Mouse (Mus musculus) intestine, embryonic 15.5 days (tissue): ENCODE measurements around the gene Gspt2. TPM values are rescaled to one million over a fixed set of nuclear protein-coding genes. Genes with fewer than 3 reads are reported as not detected.
A peak's percentile ranks its signal among the peaks of the same experiment; 100 is the strongest.
"Not testable (repeated sequence)": the region's sequence is repeated elsewhere in the genome, so short reads cannot be mapped to it uniquely, and the experiment has no call there.

ENCODE experiments used
- ATAC-seq: fragments of 200-750 bp; cut with Nextera tagmentation; 2 replicates; pipeline ENCODE4 v1.8.0; 2017; ENCODE audit warnings: moderate TSS enrichment, moderate library complexity
- H3K27ac ChIP-seq: fragments of 300-500 bp; sonication (generic); 2 replicates; pipeline ENCODE4 v1.5.1; 2015; ENCODE audit warnings: mild to moderate bottlenecking, inconsistent platforms
- H3K27me3 ChIP-seq: fragments of 300-500 bp; sonication (generic); replicated peaks from 2 replicates; pipeline ENCODE4 v1.6.1; 2015; ENCODE audit warnings: inconsistent platforms
- H3K36me3 ChIP-seq: fragments of 300-500 bp; sonication (generic); 2 replicates; pipeline ENCODE4 v1.6.1; 2015; ENCODE audit warnings: inconsistent platforms
- H3K4me1 ChIP-seq: fragments of 300-500 bp; sonication (generic); replicated peaks from 2 replicates; pipeline ENCODE4 v1.6.1; 2015; ENCODE audit warnings: inconsistent platforms
- H3K4me2 ChIP-seq: fragments of 300-500 bp; sonication (generic); replicated peaks from 2 replicates; pipeline ENCODE4 v1.6.1; 2015; ENCODE audit warnings: mild to moderate bottlenecking, inconsistent platforms
- H3K4me3 ChIP-seq: fragments of 300-500 bp; sonication (generic); replicated peaks from 2 replicates; pipeline ENCODE4 v1.5.1; 2015; ENCODE audit warnings: inconsistent platforms
- H3K9ac ChIP-seq: fragments of 300-500 bp; sonication (generic); 2 replicates; pipeline ENCODE4 v1.6.1; 2015; ENCODE audit warnings: inconsistent platforms
- H3K9me3 ChIP-seq: fragments of 300-500 bp; sonication (generic); 2 replicates; pipeline ENCODE4 v1.6.1; 2016; ENCODE audit warnings: inconsistent platforms
- WGBS: fragments of 180-500 bp; shearing (Covaris S2); methylation state at CpG from one replicate; pipeline ENCODE4 v1.1.7; 2015; 5-methylcytosine and 5-hydroxymethylcytosine counted together
- polyA plus RNA-seq: library from polyadenylated mRNA; unstranded; fragments of >200 nt; fragmentation: Nextera tagmentation; extraction: Ambion mirVana; gene quantifications from 2 replicates; pipeline ENCODE4 v1.2.1, GENCODE M21; 2015

Gspt2 gene
- polyA plus RNA-seq = 3.5 and 4.6 TPM in 2 replicates

DNA sequence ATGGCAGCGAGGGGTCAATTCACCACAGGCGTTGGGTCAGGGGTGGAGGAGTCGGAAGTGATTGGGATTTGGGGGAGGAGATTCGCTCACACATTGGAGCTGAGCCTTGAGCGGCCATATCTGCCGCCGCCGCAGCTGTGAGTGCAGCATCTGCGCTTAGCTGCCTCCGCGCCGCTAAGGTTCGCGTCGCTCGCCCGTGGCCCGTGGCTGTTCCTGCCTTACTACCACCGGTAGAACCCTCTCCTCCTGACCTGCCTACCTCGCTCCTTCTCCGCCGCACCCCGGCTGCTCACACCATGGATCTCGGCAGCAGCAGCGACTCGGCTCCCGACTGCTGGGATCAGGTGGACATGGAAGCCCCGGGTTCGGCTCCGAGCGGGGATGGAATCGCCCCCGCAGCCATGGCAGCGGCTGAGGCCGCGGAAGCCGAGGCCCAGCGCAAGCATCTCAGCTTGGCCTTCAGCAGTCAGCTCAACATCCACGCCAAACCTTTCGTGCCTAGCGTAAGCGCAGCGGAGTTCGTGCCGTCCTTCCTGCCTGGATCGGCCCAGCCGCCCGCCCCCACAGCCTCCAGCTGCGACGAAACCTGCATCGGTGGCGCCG is at the start of gene Gspt2:
Gene Gspt2 (plus strand): TSS at position 109 of the 603 bp plus-strand sequence.
- H3K4me2 ChIP-seq = peak within 1 kb of the TSS; percentile 62
- H3K9ac ChIP-seq = peak within 1 kb of the TSS; percentile 56
- H3K9me3 ChIP-seq = no peaks in the 10 kb centered on the region
- 19% methylated on average over 53 of the region's 53 CpGs for WGBS
- H3K27ac ChIP-seq = no peak within 1 kb of the TSS
- peak; percentile 85 for ATAC-seq
- no peaks in the 10 kb centered on the region for H3K4me1 ChIP-seq
- no peaks in the 10 kb centered on the region for H3K36me3 ChIP-seq
- peaks cover 5% of the 10 kb centered on the region; the same call in 1 of the 2 replicates for H3K27me3 ChIP-seq
- H3K4me3 ChIP-seq = peak within 1 kb of the TSS; percentile 59

DNA sequence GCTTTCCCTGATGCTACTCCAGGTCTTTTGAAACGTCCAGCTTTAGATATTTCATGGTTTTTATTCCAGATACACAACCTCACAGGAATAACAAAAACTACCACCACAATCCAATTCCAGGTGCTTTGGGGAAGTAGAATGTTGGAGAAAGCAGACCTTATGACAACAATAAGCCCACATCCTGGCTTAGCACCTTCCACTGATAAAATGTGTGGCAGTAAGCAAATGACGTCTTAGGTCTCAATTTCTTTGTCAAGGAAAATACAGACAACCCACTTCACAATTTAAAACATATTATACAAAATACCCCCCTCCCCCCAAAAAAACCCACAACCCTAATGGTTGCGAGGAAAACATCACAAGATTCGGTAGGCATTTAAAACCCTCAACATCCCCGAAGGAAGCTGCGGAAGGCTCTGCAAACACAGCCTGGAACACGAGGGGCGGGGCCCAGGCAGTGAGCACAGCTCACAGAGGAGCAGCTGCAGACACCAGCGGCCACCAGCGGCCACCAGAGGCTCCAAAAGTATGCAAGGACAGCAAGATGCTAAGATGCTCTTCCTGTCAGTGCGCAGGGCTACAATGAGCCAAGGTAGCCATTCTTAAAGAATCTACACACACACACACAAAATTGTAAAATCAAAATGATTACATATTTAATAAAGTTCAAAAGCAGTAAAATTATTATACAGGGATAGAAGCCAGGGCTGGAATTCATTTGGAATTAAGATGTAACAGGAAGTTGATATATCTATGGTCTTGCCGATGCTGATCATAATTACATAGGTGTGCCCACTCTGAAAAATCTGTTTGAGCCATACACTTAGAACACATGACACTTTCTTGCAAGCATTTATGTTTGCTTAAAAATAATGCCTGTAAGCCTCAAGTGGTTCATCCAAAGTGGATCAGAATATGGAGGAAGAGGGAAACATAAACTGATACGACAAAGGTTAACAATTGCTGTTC is 10.8 kb upstream of the Gspt2 start:
- 28% methylated on average over 13 of the region's 13 CpGs for WGBS
- peak; percentile 82 for ATAC-seq
- no peak overlapping the region for H3K4me3 ChIP-seq
- H3K9ac ChIP-seq = no peak overlapping the region
- H3K27me3 ChIP-seq = 0 out of 2 replicates have a peak, but pooled peaks cover 4% of the 10 kb centered on the region
- H3K27ac ChIP-seq = no peak overlapping the region
- H3K4me1 ChIP-seq = no peaks in the 10 kb centered on the region
- H3K36me3 ChIP-seq = no peaks in the 10 kb centered on the region
- H3K4me2 ChIP-seq = peak overlapping the region; percentile 26; the same call in 1 of the 2 replicates
- no peaks in the 10 kb centered on the region for H3K9me3 ChIP-seq

DNA sequence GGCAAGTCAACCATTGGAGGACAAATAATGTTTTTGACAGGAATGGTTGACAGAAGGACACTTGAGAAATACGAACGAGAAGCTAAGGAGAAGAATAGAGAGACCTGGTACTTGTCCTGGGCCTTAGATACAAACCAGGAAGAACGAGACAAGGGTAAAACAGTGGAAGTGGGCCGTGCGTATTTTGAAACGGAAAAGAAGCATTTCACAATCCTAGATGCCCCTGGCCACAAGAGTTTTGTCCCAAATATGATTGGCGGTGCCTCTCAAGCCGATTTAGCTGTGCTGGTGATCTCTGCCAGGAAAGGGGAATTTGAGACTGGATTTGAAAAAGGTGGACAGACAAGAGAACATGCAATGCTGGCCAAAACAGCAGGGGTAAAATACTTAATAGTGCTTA is 1.0 kb downstream of the Gspt2 start:
- Histone ChIP-seq H3K9ac (no peak overlapping the region), H3K4me1 (no peaks in the 10 kb centered on the region), H3K4me3 (peak overlapping the region; percentile 59; the same call in 1 of the 2 replicates), H3K4me2 (peak overlapping the region; percentile 62), H3K27me3 (peaks cover 5% of the 10 kb centered on the region; the same call in 1 of the 2 replicates), H3K27ac (no peak overlapping the region), H3K9me3 (no peaks in the 10 kb centered on the region), H3K36me3 (no peaks in the 10 kb centered on the region)
- ATAC-seq = no peak
- WGBS = 72% methylated on average over 8 of the region's 8 CpGs

DNA sequence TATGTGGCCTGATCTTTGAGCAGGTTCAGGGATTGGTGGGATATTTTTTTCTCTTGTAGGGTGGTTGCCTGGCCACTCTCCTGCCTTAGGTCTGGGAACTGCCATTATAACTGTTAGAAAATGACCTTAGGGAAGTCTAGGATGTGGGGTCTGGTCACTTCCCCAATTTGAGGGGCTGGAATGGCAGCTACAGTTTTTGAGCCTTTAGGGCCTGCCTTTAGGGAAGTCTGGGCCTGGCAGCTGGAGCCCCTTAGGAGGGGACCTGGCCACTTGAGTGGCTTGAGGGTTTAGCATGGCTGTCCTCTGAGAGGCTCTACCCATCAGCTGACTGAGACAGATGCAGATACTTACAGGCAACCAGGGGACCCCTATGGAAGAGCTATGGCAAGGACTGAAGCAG is 12.7 kb downstream of the Gspt2 start:
- H3K36me3 ChIP-seq = no peaks in the 10 kb centered on the region
- no peaks in the 10 kb centered on the region for H3K27me3 ChIP-seq
- no peak overlapping the region for H3K4me2 ChIP-seq
- no peak overlapping the region for H3K9ac ChIP-seq
- no peaks in the 10 kb centered on the region for H3K9me3 ChIP-seq
- H3K4me1 ChIP-seq = no peaks in the 10 kb centered on the region
- H3K4me3 ChIP-seq = no peak overlapping the region
- no peak for ATAC-seq
- H3K27ac ChIP-seq = no peak overlapping the region

DNA sequence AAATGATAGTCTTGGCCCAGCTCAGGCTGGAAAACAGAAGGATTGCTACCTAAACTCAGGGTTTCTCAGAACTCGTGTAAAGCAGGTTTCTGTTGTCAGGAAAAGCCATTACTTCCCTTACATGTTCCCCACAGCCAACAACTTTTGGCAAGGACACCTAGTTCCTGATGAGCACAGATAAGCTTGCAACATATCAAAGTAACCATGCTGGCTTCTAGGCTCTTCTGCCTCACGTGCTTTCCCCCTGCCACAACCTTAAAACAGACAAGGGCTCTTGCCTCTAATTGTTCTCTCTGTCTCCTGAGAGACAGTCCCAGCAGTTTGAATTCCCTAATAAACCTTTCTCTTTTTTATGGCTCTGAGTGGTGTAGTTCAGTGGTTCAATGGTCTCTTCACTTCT is 21.9 kb downstream of the Gspt2 start:
- Histone ChIP-seq H3K4me3 (no peak overlapping the region), H3K4me2 (no peak overlapping the region), H3K36me3 (no peaks in the 10 kb centered on the region), H3K27ac (no peak overlapping the region), H3K27me3 (no peaks in the 10 kb centered on the region; the same call in 1 of the 2 replicates), H3K9me3 (no peaks in the 10 kb centered on the region), H3K9ac (no peak overlapping the region), H3K4me1 (no peaks in the 10 kb centered on the region)
- ATAC-seq = no peak
- WGBS = 55% methylated on average over 2 of the region's 2 CpGs

DNA sequence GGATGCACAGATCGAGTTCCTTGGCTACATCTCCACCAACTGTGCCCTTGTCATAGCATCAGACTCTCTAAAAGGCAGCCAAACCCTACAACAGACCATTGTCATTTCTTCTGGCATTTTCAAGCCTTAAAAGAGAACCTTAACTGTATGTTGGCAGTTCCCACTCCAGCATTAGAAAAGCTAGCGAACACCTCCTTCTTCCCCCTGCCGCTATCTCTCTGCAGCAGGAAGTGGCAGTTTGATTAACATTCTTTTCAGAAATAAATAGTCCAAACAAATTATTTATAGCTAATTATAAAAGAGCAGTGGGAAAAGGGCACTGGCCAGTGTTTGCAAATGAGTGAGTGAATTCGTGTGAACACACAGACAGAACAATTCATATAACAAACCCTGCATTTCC is 34.9 kb downstream of the Gspt2 start:
- Histone ChIP-seq H3K4me2 (no peak overlapping the region), H3K4me1 (no peaks in the 10 kb centered on the region), H3K27me3 (no peaks in the 10 kb centered on the region), H3K9ac (no peak overlapping the region), H3K4me3 (no peak overlapping the region), H3K36me3 (no peaks in the 10 kb centered on the region), H3K9me3 (no peaks in the 10 kb centered on the region), H3K27ac (no peak overlapping the region)
- ATAC-seq = no peak
- WGBS = 72% methylated on average over 4 of the region's 4 CpGs

DNA sequence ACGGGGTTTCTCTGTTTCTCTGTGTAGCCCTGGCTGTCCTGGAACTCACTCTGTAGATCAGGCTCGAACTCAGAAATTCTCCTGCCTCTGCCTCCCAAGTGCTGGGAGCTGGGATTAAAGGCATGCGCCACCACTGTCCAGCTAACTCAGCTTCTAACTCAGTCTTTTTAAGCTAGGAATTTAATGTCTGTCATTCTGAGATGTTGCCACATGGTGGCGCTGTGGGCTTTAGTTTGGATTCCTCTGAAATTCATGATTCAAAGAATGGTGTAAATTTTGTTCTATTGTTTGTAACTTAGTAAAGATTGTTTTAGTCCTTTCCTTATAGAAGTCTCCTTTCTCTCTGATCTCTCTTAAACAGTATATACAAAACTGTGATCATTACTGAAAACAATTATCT is 39.1 kb downstream of the Gspt2 start:
- Histone ChIP-seq H3K36me3 (no peaks in the 10 kb centered on the region), H3K4me1 (no peaks in the 10 kb centered on the region), H3K4me3 (no peak overlapping the region), H3K9me3 (no peaks in the 10 kb centered on the region), H3K4me2 (no peak overlapping the region), H3K27me3 (no peaks in the 10 kb centered on the region), H3K9ac (no peak overlapping the region), H3K27ac (no peak overlapping the region)
- WGBS = 44% methylated on average over 4 of the region's 4 CpGs
- ATAC-seq = no peak

DNA sequence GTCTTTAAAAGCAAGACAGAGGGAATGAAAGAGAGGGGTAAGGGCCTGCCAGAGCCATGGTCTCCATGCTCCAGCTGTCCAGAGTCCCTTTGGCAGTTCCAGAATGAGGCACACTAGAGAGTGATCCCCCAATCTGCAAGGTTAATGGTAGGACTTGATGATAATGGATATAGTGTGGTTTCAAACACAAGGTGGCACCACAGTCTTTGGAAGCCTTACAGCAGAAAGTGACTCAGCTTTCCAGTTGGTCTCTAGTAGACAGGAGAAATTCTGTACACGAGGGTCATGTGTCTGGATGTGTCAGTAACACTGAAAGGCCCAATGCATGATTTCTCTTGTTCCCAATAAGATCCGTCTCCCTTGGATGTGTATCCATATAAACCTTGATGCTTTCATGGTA is 45.7 kb downstream of the Gspt2 start:
- not testable (repeated sequence) for H3K4me2 ChIP-seq, H3K9me3 ChIP-seq, H3K9ac ChIP-seq, H3K4me3 ChIP-seq, ATAC-seq, H3K27me3 ChIP-seq, H3K36me3 ChIP-seq, H3K4me1 ChIP-seq, H3K27ac ChIP-seq
- WGBS = no CpG with 5 or more reads among the region's 2 CpGs

DNA sequence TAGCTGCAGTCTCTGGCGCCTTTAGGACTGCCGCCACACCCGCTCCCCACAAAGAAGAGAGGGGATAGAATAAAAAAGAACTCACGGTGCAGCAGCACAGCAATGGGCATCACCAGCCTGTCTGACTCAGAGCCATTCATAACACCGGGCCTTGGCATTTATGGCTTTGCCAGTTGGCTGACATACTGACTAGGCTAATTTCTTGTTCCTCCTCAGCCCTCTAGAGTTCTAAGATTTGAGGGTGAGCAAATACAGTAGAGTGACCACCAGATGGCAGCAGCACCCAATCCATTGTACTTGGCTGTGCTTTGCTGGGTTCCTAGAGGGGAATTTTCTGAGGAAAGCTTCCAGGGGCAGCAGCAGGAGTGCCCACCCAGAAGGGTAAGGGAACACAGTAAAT is 53.7 kb downstream of the Gspt2 start:
- not testable (repeated sequence) for H3K4me2 ChIP-seq, H3K27me3 ChIP-seq, H3K9me3 ChIP-seq, H3K36me3 ChIP-seq, H3K27ac ChIP-seq, H3K9ac ChIP-seq, H3K4me3 ChIP-seq, H3K4me1 ChIP-seq
- ATAC-seq = 0 out of 2 replicates have a peak, but pooled peaks have one; percentile 51
- WGBS = 84% methylated on average over 5 of the region's 5 CpGs

Other genes with a start within 250 kb of the Gspt2 start
- gene Maged1, start 93.9 kb upstream of the Gspt2 start, polyA plus RNA-seq = 378 and 406 TPM in 2 replicates
- gene Zxdb, start 88.5 kb downstream of the Gspt2 start, polyA plus RNA-seq = 1.2 and 1.6 TPM in 2 replicates